Mouse (Mus musculus): ENCODE data around the gene Kcnn3. TPM values are rescaled to one million over a fixed set of nuclear protein-coding genes. Genes with fewer than 3 reads are reported as not detected.

The Kcnn3 gene
- polyA plus RNA-seq, 2 experiments from 2014 or later = not detected

GRCm38 (mm10) chr3:89569058-89569457, 49.1 kb downstream of the Kcnn3 start:
- ATAC-seq = no peak

DNA sequence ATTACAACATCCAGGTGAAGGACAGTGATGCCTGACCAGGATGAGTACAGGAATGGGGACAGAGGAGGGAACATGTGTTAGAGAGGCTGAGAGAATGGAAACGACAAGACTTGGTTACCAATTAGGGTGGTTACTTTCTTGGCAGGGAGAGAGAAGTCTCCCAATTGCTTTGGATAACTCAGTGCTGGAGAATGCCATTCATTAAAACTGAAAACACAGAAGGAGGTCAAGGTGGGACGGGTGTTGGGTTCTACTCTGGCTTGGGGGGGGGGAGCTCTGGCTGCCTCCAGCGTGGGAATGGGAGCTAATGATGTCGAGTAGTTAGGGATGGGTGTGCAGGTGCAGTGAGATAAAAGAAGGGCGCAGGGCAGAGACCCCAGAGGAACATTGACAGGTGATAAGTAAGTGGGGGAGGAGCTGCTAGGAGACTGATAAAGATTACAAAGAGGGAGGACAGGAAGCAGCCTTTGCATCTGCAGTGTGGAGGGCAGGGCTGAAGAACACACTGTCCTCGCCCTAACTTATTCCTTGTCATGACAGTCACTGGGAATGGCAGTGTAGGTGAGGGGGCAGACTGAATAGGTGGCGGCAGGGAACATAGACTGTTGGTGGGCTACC, 49.9 kb downstream of the Kcnn3 start:
- ATAC-seq = no peak

DNA sequence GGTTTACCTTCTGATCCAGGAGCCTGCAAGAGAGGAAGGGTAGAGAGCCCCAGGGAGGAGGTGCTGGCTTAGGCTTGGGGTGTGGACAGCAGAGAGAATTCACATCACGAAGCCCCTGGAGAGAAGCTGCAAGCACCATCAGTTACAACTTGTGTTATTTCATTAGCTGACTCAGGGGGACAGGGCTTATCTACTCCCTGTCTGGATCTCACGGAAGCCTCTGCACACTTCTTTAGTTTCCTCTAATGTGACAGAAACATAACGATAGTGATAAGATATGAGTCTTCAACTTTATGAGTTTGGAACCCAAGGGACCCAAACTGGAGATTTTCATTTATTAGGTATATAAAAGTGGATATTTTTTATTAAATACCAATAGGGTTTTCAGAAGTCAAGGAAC, 50.4 kb downstream of the Kcnn3 start:
- ATAC-seq = no peak

DNA sequence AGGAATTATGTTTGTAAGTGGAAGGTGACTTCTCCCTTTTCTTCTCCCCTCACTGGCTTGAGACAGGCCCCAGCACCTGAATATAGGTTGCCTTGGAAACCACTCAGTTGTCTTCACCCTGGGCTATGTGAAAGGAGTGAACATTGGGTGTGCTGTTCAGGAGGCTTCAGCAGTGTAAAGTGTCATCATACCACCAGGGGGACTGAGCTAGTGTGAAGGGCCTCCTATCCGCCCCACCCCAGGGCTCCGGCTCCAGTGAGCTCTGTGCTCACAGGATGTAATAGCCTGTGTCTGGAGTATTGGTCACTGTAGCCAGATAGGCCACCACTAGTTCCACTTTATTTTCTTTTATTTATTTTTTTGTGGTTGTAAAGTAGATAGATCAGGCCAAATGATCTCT, 54.3 kb downstream of the Kcnn3 start:
- ATAC-seq = no peak

DNA sequence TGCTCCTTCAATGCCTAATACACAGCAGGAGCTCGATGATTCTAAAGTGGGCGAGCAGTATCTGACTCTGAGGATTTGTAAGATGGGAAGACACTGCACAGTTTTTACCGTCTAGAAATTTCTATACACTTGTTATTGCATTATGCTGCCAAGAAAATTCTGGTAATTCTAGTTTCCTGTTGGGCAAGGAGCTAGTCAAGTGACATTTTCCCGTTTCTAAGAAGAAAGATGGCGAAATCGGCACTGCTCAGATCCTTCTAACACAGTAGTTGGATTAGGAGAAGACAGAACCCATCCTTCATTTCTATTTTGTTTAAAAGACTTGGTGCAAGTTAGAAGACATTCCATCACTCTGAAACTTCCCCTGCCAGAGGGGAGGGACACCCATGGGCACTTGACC, 56.4 kb downstream of the Kcnn3 start:
- ATAC-seq = no peak

GRCm38 (mm10) chr3:89577154-89577553, 57.2 kb downstream of the Kcnn3 start:
- no peak for ATAC-seq

- ATAC-seq = no peak
These were observed 58.1 kb downstream of the Kcnn3 start for GRCm38 (mm10) chr3:89578083-89578482.

- no peak for ATAC-seq
These were observed 58.8 kb downstream of the Kcnn3 start for GRCm38 (mm10) chr3:89578803-89579202.

- ATAC-seq = no peak
These were observed 64.3 kb downstream of the Kcnn3 start for GRCm38 (mm10) chr3:89584254-89584653.

GRCm38 (mm10) chr3:89588436-89588835, 68.5 kb downstream of the Kcnn3 start:
- no peak for ATAC-seq

- no peak for ATAC-seq
These were observed 69.4 kb downstream of the Kcnn3 start for GRCm38 (mm10) chr3:89589321-89589720.

DNA sequence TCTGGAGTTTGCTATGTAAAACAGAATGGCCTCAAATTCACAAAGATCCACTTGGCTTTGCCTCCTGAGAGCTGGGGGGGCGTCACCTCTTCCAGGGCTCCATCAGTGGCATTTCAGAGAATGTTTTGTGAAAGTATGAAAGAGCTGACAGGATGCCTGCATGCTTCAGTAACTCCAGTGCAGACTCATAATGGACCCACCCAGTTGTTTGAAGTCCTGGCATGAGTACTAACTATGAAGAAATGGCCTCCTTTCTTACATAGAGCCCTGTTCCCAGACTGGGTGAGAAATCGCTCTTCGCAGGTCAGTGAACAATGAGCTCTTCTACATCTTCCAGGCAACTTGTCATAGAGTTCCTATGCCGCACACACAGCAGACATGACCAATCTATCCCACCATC, 70.4 kb downstream of the Kcnn3 start:
- ATAC-seq = no peak

GRCm38 (mm10) chr3:89591461-89591860, 71.5 kb downstream of the Kcnn3 start:
- no peak for ATAC-seq

- ATAC-seq = no peak
These were observed 72.8 kb downstream of the Kcnn3 start for GRCm38 (mm10) chr3:89592809-89593208.

DNA sequence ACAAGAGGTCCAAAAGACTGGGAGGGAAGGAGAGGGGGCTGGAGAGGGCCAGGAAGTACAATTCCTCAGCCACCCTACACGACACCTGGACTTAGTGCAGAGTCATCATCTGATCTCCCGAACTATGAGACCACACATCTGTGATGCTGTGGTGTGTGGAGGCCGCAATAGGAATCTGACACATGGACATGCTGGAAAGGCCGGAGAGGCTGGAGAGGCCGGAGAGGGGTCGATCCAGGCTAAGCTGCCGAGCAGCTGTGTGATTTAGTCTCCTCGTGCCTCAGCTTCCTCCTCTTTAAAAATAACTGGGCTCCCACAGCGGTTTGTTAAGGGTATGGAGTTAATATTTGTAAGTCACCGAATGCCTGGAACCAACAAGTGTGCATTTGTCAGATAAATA, 73.6 kb downstream of the Kcnn3 start:
- no peak for ATAC-seq

- no peak for ATAC-seq
These were observed 78.4 kb downstream of the Kcnn3 start for GRCm38 (mm10) chr3:89598361-89598760.

DNA sequence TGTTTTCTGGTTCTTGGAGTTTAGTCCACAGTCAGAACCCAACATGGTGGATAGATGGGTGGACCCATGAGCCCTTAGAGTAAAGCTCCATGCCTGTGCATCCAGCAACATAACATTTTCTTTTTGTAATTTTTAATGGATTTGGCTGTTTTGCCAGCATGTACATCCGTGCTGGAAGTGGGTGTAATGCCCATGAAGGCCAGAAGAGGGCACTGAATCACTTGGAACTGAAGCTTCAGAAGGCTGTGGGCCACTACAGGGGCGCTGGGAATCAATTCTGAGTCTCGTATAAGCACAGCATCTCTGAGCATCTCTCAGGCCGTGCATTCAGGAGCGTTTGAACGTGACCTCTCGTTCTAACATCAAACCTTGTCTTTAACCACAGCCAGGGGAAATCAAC, 79.0 kb downstream of the Kcnn3 start:
- no peak for ATAC-seq

DNA sequence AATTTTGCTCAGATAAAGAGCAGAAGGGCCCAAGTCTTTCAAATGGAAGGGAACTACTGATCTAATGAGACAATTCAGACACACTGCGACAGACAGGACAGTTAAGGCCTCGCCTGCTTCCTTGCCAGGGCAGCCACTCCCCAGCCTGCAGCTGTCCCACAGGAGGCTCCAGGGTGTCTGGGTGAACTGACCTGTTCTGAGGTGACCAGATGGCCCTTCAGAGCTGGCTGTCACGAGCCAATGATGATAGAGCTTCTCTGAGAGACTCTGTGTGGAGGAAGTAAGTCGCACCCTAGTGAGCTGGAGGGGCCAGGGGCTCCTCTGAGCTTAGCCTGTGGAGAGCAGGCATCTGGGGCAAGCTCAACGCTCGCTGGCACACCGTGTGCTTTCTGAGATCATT, 81.1 kb downstream of the Kcnn3 start:
- ATAC-seq = no peak

DNA sequence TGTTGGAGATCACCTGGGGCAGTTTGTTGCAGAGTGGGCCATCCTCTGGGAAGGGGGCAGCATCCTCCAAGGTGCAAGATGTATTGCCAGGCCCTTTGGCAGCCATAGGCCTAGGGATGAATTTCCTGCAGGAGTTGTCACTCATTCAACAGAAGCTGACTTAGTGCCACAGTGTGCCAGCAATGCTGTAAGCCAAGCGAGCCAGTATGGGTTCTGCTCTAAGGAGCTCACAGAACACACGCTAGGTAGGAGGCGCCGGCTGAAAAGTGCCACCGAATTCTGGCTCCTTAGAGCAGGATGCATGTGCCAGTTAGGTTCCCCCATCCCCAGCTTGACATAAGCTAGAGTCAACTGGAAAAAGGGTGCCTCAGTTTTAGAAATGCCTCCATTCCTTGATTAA, 83.3 kb downstream of the Kcnn3 start:
- no peak for ATAC-seq

- no peak for ATAC-seq
These were observed 85.3 kb downstream of the Kcnn3 start for GRCm38 (mm10) chr3:89605235-89605634.

GRCm38 (mm10) chr3:89607327-89607726, 87.4 kb downstream of the Kcnn3 start:
- ATAC-seq = no peak

DNA sequence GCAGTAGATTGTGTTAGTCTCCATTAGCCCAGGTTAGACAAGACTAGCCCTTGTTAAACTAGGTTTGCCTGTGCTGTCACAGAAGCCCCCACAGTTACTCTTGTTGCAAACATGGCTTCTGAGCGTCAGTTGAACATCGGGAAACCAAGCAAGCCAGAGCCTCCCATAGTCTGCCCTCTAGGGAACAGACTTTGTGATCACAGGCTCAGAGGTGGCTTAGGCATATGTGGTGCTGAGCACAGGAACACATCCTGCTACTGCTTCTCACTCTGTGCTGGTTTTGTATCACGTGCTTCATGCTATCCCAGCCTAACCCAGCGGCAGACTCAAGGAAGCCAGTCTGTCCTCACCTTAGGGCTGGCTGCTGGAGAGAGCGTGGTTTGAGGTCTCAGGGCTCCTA, 92.1 kb downstream of the Kcnn3 start:
- ATAC-seq = no peak

DNA sequence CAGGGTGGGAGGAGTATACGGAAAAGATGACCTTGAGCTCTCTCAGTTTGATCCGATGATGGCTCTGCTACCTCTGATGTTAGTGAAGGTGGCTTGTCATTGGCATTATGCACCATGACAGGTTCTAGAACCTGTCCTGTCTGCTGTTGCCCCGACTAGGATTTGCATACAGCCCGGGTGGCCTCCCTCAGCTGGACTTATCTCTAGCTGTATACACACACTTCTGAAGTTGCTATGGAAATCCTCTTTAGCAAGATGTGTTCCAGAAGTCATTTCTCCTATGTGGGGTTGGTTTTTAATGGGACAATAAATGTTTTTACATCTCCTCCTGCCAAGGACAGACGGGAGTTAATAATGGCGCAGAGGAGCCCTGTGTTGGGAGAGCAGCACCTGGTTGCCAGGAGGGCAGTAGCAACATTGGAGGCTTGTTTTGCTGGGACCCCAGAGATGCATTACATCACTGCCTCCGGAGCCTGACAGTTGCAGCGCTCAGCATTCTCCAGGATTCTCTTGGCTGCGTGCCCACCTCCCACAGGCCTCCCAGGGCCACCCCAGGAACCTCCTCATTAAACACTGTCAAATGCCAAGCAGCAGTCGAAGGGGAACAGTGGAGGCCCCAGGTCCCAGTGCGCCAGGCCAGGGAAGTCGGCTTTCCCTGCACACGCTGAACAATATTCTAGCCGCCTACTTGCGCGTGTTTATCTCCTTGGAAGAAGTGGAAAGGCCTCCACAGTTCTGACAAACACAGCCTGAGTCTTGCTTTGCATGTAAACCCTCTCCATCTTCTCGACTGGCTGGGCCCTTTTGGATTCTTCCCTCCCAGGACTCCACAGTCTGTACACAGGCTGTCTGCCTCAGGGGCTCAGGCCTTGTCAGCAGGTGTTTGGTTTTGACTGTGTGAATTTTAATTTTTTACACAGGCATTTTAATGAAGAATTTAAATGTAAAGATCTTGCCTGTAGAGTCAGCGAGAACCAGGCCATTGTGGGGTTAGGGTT, 93.9 kb downstream of the Kcnn3 start:
- no peak for ATAC-seq

DNA sequence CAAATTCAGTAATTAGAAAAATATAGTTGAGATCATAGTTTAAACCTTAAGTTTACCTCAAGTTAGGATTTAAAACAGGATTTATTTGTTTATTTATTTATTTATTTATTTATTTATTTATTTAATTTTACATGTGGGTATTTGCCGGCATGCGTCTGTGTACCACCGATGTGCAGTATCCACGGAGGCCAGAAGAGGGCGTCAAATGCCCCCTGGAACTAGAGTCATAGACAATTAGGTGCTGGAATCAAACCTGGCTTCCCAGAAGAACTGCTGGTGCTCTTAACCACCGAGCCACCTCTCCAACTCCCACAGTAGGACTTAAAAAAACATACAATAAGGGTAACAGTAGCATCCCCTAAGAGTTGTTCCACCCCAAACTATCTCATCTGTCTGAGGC, 96.9 kb downstream of the Kcnn3 start:
- ATAC-seq = no peak
